Mouse (Mus musculus) regulatory T cell (primary cell): ENCODE results near the gene Gm17657.

ENCODE experiments used
- in situ Hi-C: fragments of 300-600 bp; cut with MboI, MseI; formaldehyde crosslinking; loops from one replicate; pipeline ENCODE4 v1.15.1; 2025; ENCODE audit warnings: high pct_unique_total_duplicates

Gene Gm17657

DNA sequence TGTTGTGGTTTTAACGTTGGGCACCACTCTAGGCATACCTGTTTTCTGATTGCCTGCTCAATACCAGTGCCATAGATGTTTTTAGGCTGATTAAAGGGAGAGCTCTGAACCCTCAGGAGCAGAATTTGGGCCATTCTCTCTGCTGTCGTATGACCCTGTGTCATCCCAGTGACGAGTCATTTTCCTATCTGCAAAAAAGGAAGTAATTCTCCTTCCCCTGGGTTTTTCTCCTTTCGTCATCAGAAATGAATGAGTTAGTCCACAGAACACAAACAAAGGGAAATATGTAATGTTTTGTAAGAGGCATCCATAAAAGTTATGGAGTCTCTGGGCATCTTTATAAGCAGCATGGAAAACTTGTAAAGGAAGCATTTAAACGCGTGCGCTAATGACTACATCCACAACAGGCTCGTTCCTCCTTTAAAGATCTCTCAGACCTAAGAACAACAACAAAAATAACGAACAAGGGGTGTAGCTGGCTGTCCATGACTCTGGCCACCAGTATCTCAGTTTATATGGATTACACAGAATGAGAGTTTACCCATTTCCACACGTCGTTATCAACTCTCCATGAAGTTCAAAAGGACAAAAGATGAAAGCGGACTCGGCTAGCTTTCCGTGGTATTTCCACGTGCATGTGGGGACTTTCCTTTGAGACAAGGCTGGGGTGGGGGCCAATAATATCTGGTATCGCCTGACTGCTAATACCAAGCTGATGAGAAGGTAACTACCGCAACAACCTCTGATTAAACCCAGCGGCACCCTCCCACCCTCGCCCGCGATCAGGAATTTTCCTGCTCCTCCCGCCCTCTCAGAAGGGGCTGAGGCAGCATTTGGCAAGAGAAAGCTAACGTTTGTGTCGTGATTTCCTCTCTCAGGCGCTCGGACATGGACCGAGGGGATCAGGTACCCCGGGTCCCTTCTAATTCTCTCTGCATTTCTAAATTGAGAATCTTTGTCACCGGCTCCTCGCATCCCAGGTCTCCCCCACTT, 60.2 kb downstream of the Gm17657 start:
- in situ Hi-C loops, result loop anchor here (5.0 kb wide), 1 partner anchor 92 kb away; no protein-coding TSS in a partner anchor

DNA sequence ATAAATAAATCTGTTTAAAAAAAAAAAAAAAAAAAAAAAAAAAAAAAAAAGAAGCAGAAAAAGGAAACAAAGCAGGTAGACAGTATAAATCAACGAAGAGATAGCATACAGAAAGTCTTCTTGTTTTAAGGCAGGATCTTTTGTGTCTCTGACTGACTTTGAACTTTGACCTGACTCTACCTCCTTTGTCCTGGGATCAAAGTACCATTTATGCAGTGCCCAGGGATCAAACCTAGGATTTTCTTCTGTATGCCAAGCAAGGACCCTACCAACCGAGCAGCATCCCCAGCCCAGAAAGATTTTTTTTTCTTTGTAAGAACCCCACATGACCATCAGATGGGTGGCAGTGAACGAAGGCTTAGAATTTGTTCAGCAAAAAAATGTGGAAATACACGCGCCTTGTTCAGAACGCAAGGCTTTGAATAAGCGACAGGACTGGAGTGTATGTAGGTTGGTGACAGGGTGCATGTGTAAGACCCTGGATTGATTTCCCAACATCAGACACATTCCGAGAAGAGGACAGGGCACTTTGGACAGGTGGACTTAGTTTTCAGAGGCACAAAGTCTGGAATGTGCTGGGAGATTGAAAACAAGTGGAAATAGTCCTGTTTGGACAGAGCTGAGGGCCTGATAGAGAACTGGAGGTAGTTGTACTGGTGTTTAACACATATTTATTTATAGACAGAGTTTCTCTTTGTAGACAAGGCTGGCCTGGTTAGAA, 61.0 kb downstream of the Gm17657 start:
- in situ Hi-C loops, result loop anchor here (5.0 kb wide), 1 partner anchor 91 kb away; no protein-coding TSS in a partner anchor

DNA sequence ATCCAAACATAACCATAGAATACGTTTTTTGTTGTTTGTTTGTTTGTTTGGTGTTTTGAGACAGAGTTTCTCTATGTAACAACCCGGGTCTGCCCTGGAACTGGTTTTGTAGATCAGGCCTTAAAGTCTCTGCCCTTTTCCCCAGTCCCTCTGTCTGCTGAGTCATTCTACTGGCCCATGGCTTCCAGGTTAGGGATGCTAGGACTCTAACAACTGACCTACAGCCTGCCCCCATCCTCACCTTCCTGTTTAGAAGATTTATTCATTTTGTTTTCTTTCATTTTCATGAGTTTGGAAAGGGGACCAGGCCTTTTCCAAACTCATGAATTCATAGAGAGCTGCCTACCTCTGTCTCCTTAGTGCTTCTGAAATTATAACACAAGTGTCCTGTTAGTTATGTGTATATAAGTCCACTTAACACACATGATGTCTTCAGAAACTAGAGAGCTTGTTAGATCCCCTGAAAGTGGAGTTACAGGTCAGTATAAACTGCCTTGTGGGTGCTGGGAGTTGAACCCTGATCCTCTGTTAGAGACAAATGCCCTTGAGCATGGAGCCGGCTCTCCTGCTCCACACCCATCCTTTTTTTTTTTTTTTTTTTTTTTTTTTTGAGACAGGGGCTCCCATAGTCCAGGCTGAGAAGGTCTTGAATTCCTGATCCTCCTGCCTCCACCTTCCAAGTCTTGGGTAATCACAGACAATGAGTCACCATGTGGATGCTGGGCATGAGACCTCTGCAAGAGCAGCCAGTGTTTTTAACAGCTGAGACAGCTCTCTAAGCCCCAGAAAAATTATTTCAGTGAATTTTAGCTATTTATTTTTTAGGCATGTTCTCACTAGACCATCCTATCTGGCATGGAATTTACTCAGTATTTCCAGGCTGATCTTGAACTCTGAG, 63.9 kb downstream of the Gm17657 start:
- in situ Hi-C loops, result loop anchor here (5.0 kb wide), 1 partner anchor 88 kb away; no protein-coding TSS in a partner anchor

DNA sequence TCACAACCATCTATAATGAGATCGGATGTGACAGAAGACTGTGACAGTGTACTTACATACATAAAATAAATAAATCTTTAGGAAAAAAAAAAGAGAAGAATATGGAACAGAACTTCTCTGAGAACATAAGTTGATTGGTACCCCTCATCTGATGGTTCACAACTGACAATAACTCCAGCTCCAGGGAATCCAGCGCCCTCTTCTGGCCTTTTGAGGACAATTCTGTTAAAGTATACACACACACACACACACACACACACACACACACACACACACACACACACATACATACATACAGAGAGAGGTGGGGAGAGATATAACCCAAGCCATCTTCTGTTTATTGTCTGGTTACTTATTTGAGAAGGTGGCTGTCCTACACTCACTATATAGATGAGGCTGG, 65.0 kb downstream of the Gm17657 start:
- in situ Hi-C loops, result no loop called here

DNA sequence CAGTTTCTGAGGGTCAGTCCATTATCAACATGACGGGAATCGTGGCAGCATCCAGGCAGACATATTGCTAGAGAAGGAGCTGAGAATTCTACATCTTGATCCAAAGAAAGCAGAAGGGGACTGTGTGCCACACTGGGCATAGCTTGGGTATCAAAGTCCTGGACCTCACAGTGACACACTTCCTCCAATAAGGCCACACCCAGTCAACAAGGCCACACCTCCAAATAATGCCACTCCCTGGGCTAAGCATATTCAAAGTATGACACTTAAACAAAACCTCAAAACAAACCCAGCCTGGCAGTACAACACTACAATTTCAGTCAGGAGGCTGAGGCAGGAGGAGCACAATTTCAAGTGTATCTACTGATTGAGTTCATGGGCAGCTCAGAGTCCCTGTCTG, 66.2 kb downstream of the Gm17657 start:
- in situ Hi-C loops, result no loop called here

DNA sequence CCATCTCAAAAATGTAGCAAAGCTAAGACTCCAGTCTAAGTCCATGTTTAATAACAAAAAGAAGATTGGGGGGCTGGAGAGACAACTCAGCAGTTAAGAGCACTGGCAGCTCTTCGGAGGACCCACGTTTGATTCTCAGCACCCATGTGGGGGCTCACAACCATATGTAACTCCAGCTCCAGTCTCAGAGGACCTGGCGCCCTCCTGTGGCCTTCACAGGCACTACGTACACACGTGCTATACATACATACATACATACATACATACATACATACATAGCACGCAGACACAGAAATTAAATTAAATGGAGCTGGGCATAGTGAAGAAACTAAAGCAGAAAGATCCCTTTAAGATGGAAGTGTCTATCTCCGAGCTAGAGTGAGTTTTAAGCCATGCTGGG, 66.8 kb downstream of the Gm17657 start:
- in situ Hi-C loops, result no loop called here

DNA sequence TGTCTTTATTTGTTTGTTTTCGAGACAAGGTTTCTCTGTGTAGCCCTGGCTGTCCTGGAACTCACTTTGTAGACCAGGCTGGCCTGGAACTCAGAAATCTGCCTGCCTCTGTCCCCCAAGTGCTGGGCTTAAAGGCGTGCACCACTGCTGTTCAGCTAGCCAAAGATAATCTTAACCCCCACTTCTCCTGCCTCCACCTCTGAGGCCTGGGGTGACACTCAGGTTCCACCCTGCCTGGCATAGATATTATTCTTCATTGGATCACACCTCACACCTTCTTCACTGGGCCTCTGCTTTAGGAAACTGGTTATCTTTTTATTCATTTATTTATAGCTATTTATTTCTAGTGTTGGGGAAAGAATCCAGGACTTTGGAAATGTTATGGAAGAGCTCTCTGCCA, 69.2 kb downstream of the Gm17657 start:
- in situ Hi-C loops, result no loop called here

DNA sequence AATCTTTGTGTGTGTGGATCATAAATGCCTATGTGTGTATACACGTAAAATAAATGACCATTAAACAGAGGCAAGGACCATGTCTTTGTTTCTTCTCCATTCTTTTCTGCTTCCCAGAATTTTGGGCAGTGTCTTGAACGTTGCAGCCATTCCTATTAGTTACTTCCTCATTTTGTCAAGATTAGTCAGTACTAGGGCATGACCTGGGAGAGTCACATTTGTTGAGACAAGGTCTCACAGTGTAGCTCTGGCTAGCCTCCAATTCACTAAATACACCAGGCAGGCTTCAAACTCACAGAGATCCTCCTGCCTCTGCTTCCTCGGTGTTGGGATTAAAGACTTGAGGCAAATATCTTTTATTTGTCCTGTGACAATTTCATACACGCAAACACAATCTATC, 71.2 kb downstream of the Gm17657 start:
- in situ Hi-C loops, result loop anchor here (5.0 kb wide), 1 partner anchor 56 kb away; no protein-coding TSS in a partner anchor

DNA sequence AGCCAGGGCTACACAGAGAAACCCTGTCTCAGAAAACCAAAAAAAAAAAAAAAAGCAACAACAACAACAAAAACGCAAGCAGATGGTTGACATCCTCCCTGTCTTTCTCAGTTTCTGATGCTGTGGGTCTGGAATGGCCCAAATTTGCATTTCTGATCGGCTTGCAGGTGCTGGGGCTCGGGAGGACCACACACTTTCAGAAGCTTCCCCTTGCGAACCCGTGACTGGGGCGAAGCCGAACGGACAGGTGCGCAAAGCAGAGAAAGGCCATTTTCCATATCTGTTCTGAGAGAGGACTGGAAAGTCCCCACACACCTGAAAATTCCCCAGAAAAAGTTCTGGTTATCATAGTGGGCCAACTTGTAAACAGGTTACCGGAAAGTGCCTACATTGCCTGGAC, 72.1 kb downstream of the Gm17657 start:
- in situ Hi-C loops, result loop anchor here (5.0 kb wide), 1 partner anchor 55 kb away; no protein-coding TSS in a partner anchor

DNA sequence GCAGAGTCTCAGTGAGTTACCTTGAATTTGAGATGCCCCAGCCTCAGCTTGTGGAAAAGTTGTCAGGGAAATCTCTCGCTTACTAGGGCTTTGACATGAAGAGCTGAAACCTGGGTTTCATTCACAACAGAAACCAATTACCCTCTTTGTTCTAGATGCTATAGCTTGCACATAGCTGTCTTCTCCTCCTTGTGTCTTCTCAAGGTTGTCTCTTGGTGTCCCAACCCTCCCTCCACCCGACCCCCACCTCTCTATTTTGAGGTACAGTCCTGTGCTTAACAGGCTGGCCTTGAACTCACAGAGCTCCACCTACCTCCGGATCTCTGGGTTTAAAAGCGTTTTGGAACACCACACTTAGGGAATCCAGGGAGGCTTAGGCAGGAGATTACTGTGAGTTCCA, 73.0 kb downstream of the Gm17657 start:
- in situ Hi-C loops, result loop anchor here (5.0 kb wide), 1 partner anchor 54 kb away; no protein-coding TSS in a partner anchor

DNA sequence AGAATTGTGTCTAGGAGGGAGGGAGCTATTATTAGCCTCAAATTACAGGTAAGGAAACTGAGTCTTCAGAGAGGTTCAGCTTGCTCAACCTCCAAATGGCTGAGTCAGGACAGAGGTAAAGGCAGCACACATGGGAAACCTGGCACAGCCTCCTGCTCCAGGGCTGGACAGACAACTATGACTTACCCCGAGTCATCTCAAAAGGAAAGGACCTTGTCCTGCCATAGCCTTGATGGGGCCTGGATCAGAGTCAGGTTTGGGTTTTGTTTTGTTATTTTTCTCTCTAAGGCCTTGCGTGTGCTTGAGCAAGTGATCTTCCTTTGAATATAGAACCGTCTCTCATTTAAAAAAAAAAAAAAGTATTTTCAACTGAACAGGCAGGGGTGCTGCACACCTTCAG, 74.3 kb downstream of the Gm17657 start:
- in situ Hi-C loops, result loop anchor here (5.0 kb wide), 1 partner anchor 53 kb away; no protein-coding TSS in a partner anchor

DNA sequence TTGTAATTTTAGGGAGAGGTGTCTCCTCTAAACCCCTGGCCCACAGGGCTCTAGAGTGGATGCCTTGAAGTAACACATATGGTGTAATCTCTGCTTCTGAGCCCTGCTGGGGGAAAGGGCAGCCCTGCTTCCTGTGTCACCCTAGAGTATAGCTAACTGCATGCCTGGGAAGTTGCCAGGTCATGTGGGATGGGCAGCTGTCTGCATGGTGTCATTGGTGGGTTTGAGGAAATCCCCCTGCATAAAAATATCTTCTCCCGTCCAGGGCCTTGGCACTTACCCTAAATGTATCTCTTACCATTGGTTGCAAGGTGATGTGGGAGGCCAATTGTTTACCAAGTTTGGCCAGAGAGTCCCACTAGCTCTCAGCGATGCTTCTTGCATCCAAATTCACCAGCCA, 75.4 kb downstream of the Gm17657 start:
- in situ Hi-C loops, result no loop called here

DNA sequence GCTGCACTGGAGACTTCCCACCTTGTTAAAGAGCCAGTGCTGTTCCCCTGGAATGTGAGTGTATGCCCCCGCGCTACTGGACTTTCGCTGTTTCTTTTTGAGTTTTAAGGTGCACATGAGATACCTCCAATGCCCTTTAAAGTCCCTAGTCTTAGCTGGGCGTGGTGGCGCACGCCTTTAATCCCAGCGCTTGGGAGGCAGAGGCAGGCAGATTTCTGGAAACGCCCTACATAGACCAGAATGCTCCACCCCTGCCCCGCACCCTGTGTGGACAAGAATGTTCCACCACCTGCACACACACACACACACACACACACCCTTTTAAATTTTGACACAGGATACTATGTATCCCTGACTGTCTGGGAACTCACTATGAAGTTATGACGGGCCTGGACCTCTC, 76.0 kb downstream of the Gm17657 start:
- in situ Hi-C loops, result no loop called here
